Mouse (Mus musculus) kidney, embryonic 14.5 days (tissue): ENCODE data around the gene Cep97. TPM values are rescaled to one million over a fixed set of nuclear protein-coding genes. Genes with fewer than 3 reads are reported as not detected.
"Not testable (repeated sequence)": the region's sequence is repeated elsewhere in the genome, so short reads cannot be mapped to it uniquely, and the experiment has no call there.

Source experiments
- ATAC-seq: fragments of 200-750 bp; cut with Nextera tagmentation; 2 replicates; pipeline ENCODE4 v1.8.0; 2017; ENCODE audit warnings: moderate number of reproducible peaks, mild to moderate bottlenecking, moderate TSS enrichment, moderate library complexity; ENCODE audit not compliant: low FRiP score, low TSS enrichment
- H3K27ac ChIP-seq: fragments of 300-500 bp; sonication (generic); 2 replicates; pipeline ENCODE4 v1.5.1; 2014; ENCODE audit warnings: low read depth, mild to moderate bottlenecking, low read length, moderate library complexity, mixed read lengths
- H3K27me3 ChIP-seq: fragments of 300-500 bp; sonication (generic); 2 replicates; pipeline ENCODE4 v1.6.1; 2014; ENCODE audit warnings: mild to moderate bottlenecking, low read length; ENCODE audit not compliant: control insufficient read depth, insufficient read depth
- H3K36me3 ChIP-seq: fragments of 300-500 bp; sonication (generic); 2 replicates; pipeline ENCODE4 v1.6.1; 2014; ENCODE audit warnings: low read length, mixed read lengths; ENCODE audit not compliant: control insufficient read depth, insufficient read depth
- H3K4me1 ChIP-seq: fragments of 300-500 bp; sonication (generic); 2 replicates; pipeline ENCODE4 v1.6.1; 2014; ENCODE audit warnings: low read length, mixed read lengths; ENCODE audit not compliant: control insufficient read depth, insufficient read depth
- H3K4me2 ChIP-seq: fragments of 300-500 bp; sonication (generic); replicated peaks from 2 replicates; pipeline ENCODE4 v1.6.1; 2014; ENCODE audit warnings: low read depth, mild to moderate bottlenecking, low read length
- H3K4me3 ChIP-seq: fragments of 300-500 bp; sonication (generic); 2 replicates; pipeline ENCODE4 v1.5.1; 2014; ENCODE audit warnings: mild to moderate bottlenecking, low read length
- H3K9ac ChIP-seq: fragments of 300-500 bp; sonication (generic); 2 replicates; pipeline ENCODE4 v1.6.1; 2014; ENCODE audit warnings: low read depth, mild to moderate bottlenecking, low read length, moderate library complexity
- H3K9me3 ChIP-seq: fragments of 300-500 bp; sonication (generic); 2 replicates; pipeline ENCODE4 v1.6.1; 2016; ENCODE audit warnings: low read length; ENCODE audit not compliant: control insufficient read depth
- WGBS: fragments of 180-500 bp; shearing (Covaris S2); extraction: QIAGEN DNeasy Blood & Tissue Kit; methylation state at CpG from one replicate; pipeline ENCODE4 v1.1.7; 2014; 5-methylcytosine and 5-hydroxymethylcytosine counted together
- polyA plus RNA-seq: library from polyadenylated mRNA; unstranded; fragments of >200 nt; fragmentation: Nextera tagmentation; extraction: Ambion mirVana; gene quantifications from 2 replicates; pipeline ENCODE4 v1.2.1, GENCODE M21; 2014

Gene Cep97
- polyA plus RNA-seq, 1 experiment from 2014 or later = 16.4 TPM

DNA sequence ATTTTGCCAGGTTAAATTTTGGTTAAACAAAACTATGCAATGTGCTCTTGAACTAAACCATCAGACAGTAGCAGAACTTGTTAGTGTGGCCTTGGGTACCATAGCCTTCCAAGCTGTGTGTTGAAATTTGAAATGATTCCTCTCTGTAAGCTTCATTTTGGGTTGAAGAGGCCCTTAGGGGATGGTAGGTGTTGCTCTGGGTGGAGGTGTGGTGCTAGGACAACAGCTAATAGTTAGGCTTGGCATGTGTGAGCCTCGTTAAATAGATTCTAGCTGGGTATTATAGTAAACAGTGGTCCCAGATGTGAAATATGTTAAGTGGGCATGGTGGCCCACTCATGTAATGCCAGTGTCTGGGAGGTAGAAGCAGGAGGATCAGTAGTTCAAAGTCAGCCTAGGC lies 32.6 kb upstream of the Cep97 start:
- H3K4me2 ChIP-seq = peak overlapping the region; percentile 85
- no peaks in the 10 kb centered on the region for H3K27me3 ChIP-seq
- WGBS = 32% methylated on average over 1 of the region's 1 CpGs
- peaks cover 38% of the 10 kb centered on the region for H3K36me3 ChIP-seq
- peak overlapping the region; percentile 83; the same call in 1 of the 2 replicates for H3K27ac ChIP-seq
- peak overlapping the region; percentile 71 for H3K4me3 ChIP-seq
- peak overlapping the region; percentile 81 for H3K9ac ChIP-seq
- H3K4me1 ChIP-seq = peaks cover 6% of the 10 kb centered on the region; the same call in 1 of the 2 replicates
- no peak for ATAC-seq
- no peaks in the 10 kb centered on the region for H3K9me3 ChIP-seq

DNA sequence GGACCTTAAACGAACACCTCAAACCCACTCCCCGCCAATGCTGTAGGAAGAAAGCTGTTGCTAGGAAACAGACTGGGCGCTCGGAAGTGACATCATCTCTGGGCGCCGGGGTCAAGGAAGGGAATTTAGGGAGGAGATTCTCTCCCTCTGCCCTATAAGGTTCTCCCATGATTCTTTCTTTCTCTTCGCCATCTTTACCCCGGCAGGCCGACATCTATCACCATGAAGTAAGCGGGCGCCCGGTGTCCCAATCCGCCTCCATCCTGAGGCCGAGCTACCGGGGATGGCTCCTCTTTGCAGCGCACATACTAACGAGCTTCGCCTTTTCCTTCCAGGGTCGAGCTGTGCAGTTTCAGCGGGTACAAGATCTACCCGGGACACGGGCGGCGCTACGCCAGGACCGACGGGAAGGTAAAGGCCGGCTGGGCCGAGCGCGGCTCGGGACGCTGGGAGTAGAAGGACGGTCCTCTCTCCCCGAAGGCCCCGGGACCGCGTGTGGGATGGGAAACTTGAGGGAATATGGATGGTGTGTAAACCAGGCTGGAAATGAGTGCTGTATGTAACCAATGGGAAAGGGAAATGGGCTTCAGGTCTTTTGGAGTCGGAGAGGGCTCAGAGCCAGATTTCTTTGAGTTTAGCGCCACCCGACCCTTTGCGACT lies 31.7 kb upstream of the Cep97 start, which contains the start of gene Rpl24:
TSS of gene Rpl24 (plus strand) at position 64 of the 660 bp plus-strand sequence.
- H3K4me2 ChIP-seq = peak within 1 kb of the TSS; percentile 85
- H3K4me3 ChIP-seq = peak within 1 kb of the TSS; percentile 71
- H3K36me3 ChIP-seq = peaks cover 29% of the 10 kb centered on the region
- H3K27me3 ChIP-seq = no peaks in the 10 kb centered on the region
- peaks cover 6% of the 10 kb centered on the region; the same call in 1 of the 2 replicates for H3K4me1 ChIP-seq
- peak within 1 kb of the TSS; percentile 81 for H3K9ac ChIP-seq
- ATAC-seq = peak; percentile 95
- peak within 1 kb of the TSS; percentile 83; the same call in 1 of the 2 replicates for H3K27ac ChIP-seq
- WGBS = under 1% methylated on average over 42 of the region's 42 CpGs
- no peaks in the 10 kb centered on the region for H3K9me3 ChIP-seq

DNA sequence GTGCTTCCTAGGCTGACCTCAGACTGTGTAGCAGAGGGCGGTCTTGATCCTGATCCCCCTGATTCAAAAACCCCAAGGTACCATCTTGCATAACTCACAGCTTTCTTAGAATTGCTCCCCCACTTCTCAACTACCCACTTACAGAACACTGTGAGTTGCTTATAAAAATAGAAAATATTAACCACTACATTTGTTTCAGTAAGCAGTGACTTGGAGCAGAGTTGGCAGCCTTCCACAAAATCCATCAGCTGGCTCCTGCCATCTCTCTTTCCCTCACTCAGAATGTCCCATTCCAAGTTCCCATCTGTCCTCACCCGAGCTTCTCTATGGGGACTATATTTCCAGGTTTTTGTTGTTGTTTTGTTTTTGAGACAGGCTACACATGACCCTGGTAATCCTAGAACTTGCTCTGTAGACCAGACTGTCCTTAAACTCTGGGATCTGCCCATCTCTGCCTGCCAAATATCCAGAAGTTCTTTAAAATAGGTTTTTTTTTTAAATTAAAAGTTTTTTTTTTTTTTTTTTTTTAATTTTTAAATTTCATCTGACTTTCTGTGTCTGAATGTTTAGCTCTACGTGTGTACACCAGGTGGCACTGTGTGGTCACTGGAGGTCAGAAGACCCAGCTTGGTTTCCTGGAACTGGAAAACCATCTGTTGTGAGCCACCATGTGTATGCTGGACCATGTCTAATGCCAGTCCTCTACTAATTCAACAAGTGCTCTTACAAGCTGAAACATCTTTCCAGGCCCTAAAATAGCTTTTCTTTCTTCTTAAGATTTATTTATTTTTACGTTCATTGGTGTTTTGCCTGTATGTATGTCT lies 29.7 kb upstream of the Cep97 start:
- 69% methylated on average over 4 of the region's 4 CpGs for WGBS

DNA sequence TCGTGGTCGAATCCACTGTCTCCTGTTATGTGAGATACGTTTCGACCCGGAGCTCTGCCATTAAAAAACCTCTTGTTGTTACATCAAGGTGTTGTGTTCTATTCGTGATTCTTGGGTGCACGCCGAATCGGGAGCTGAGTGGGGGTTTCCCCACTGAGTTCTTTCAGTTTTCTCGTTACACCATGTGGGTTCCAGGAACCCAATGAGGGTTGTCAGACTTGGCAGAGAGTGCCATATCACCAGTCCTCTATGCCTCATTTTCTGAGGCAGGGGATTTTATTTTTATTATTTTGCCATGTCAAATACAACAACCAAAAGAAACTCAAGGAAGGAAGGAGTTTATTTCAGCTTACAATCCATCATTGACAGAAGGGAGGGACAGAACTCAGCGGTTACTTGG lies 28.4 kb upstream of the Cep97 start:
- ATAC-seq, H3K27ac ChIP-seq, H3K9me3 ChIP-seq, H3K36me3 ChIP-seq, H3K9ac ChIP-seq, H3K4me2 ChIP-seq, H3K4me1 ChIP-seq, H3K27me3 ChIP-seq, H3K4me3 ChIP-seq: not testable (repeated sequence)
- 91% methylated on average over 6 of the region's 11 CpGs for WGBS

More for the DNA sequence above, 29.7 kb upstream of the Cep97 start:
- no peak overlapping the region for H3K27ac ChIP-seq
- H3K4me2 ChIP-seq = no peak overlapping the region
- peaks cover 6% of the 10 kb centered on the region; the same call in 1 of the 2 replicates for H3K4me1 ChIP-seq
- peaks cover 10% of the 10 kb centered on the region for H3K36me3 ChIP-seq
- no peak for ATAC-seq
- no peak overlapping the region for H3K9ac ChIP-seq
- no peak overlapping the region for H3K4me3 ChIP-seq
- no peaks in the 10 kb centered on the region for H3K27me3 ChIP-seq
- no peaks in the 10 kb centered on the region for H3K9me3 ChIP-seq

DNA sequence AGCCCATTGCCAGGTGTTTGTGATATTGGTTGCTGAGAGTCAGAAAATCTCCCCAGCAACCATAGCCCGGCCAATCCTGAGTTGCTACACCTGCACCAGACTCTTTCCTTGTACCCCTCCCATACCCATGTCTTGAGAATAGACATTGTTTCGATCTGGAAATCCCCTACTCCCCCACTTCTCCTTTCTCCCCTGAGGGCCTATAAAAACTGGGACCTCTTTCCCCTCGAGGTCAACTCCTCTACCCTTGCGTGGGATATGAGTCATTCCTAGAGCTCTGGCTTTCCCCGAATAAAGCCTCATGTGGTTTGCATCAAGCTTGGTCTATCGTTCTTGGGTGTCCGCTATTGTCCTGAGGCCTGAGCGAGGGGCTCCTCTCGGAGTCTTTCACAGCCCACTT lies 19.5 kb upstream of the Cep97 start:
- H3K4me3 ChIP-seq, H3K27ac ChIP-seq, H3K36me3 ChIP-seq, ATAC-seq, H3K27me3 ChIP-seq, H3K4me1 ChIP-seq, H3K4me2 ChIP-seq, H3K9ac ChIP-seq, H3K9me3 ChIP-seq: not testable (repeated sequence)
- WGBS = 92% methylated on average over 9 of the region's 9 CpGs

DNA sequence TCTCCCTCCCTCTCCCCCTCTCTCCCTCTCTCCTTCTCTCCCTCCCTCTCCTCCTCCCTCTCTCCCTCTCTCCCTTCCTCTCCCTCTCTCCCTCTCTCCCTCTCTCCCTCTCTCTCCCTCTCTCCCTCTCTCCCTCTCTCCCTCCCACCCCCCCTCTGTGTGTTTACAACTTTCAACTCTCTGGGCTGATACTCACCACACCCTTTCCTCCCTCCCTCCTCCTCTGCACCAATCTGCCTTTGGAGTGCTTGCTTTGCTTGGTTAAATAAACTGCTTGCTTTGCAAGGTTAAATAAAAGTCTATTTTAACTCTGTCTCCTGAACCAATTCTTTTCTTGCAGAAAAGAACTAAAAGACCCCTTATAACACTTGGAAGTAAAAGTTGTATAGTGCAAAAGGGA lies 18.1 kb upstream of the Cep97 start:
- no peaks in the 10 kb centered on the region for H3K4me1 ChIP-seq
- H3K4me2 ChIP-seq = no peak overlapping the region
- H3K9ac ChIP-seq = no peak overlapping the region
- H3K27me3 ChIP-seq = no peaks in the 10 kb centered on the region
- H3K4me3 ChIP-seq = no peak overlapping the region
- no peaks in the 10 kb centered on the region for H3K36me3 ChIP-seq
- no peaks in the 10 kb centered on the region for H3K9me3 ChIP-seq
- no peak for ATAC-seq
- no peak overlapping the region for H3K27ac ChIP-seq

DNA sequence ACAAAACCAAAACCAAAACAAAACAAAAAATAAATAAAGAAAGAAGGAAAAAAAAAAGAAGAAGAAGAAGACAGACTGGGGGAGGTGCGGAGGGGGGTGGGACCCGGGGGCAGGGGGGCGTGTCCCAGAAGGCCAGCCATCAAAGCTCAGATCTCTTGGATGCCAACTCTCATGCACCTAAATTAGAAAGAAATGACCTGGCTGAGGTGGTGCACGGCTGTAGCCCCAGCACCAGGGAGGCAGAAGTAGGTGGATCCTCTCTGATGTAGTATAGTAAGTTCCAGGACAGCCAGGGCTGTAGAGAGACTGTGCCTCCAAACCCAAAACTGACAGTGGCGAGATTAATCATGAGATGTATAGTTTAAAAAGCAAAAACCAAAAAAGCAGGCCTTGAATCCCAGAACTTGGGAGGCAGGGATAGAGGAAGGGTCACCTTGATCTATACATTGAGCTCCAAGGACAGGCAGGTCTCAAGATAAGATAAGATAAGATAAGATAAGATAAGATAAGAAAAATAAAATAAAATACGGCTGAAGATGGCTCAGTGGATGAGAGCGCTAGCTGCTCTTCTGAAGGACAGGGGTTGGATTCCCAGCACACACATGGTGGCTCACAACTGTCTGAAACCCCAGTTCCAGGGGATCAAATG lies 17.1 kb upstream of the Cep97 start:
- Histone ChIP-seq H3K4me3 (no peak overlapping the region), H3K9me3 (no peaks in the 10 kb centered on the region), H3K4me1 (no peaks in the 10 kb centered on the region), H3K4me2 (no peak overlapping the region), H3K27ac (no peak overlapping the region), H3K27me3 (no peaks in the 10 kb centered on the region), H3K9ac (no peak overlapping the region), H3K36me3 (no peaks in the 10 kb centered on the region)
- 72% methylated on average over 7 of the region's 7 CpGs for WGBS
- ATAC-seq = no peak

DNA sequence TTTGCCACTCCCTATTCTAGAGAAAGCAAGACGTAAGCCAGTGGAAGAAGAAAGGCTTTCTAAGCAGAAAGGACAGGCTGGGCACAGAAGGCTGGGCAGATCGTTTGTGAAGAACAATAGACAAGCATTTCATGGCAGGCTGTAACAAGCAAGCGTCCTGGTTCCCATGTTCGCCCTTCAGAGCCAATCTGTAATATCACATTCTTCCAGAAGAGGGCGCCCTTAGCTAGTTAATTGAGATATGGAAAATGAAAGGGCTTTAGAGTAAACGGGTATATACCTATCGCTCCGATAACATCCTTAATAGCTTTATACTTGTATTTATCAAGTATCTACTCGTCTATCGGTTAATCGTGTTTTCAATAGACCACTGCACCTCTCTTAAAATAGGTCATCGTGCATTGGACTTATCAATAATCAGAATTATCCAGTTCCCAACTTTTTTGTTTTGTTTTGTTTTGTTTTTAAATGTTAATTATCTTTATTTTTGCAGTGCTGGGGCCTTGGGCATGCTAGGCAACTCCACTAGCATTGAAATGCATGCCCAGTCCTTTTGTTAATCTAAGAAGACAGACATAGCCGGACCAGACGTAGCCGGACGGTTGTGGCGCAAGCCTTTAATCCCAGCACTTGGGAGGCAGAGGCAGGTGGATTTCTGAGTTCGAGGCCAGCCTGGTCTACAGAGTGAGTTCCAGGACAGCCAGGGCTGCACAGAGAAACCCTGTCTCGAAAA lies 16.5 kb upstream of the Cep97 start:
- ATAC-seq = no peak
- Histone ChIP-seq H3K36me3 (no peaks in the 10 kb centered on the region), H3K27me3 (no peaks in the 10 kb centered on the region), H3K4me2 (no peak overlapping the region; the same call in 1 of the 2 replicates), H3K4me3 (no peak overlapping the region), H3K4me1 (no peaks in the 10 kb centered on the region), H3K27ac (no peak overlapping the region), H3K9me3 (no peaks in the 10 kb centered on the region), H3K9ac (no peak overlapping the region)
- WGBS = 45% methylated on average over 19 of the region's 19 CpGs
